Mouse (Mus musculus): ENCODE measurements around the gene Nop10.
"Not testable (repeated sequence)": the region's sequence is repeated elsewhere in the genome, so short reads cannot be mapped to it uniquely, and the experiment has no call there.

Gene Nop10

GRCm38 (mm10) chr2:112265448-112266241, 3.9 kb downstream of the Nop10 start, which contains the start of gene Slc12a6:
Gene Slc12a6 (plus strand): TSS chr2:112265825.
- peak; percentile 91 to 94 for DNase-seq

GRCm38 (mm10) chr2:112266242-112266592, 4.5 kb downstream of the Nop10 start, which contains the start of gene Gm21985:
Gene Gm21985 (plus strand): TSS chr2:112266314.
- DNase-seq, result peak; percentile 55 to 64

GRCm38 (mm10) chr2:112266780-112267179, 5.1 kb downstream of the Nop10 start:
- DNase-seq, result peak in 1 of 2 experiments; percentile 29

GRCm38 (mm10) chr2:112267547-112268269, 6.0 kb downstream of the Nop10 start:
- no peak for DNase-seq

GRCm38 (mm10) chr2:112270011-112270410, 8.3 kb downstream of the Nop10 start:
- DNase-seq, result no peak

GRCm38 (mm10) chr2:112272909-112273308, 11.2 kb downstream of the Nop10 start:
- no peak for DNase-seq

GRCm38 (mm10) chr2:112273474-112273873, 11.7 kb downstream of the Nop10 start:
- DNase-seq, result no peak

GRCm38 (mm10) chr2:112276870-112277269, 15.1 kb downstream of the Nop10 start:
- DNase-seq, result no peak

GRCm38 (mm10) chr2:112282846-112283245, 21.1 kb downstream of the Nop10 start:
- no peak for DNase-seq

GRCm38 (mm10) chr2:112284363-112285030, 22.8 kb downstream of the Nop10 start:
- DNase-seq, result no peak

- DNase-seq, result no peak
Measured at GRCm38 (mm10) chr2:112285031-112285390, 23.3 kb downstream of the Nop10 start.

GRCm38 (mm10) chr2:112286062-112286461, 24.3 kb downstream of the Nop10 start:
- not testable (repeated sequence) for DNase-seq

GRCm38 (mm10) chr2:112287059-112287458, 25.3 kb downstream of the Nop10 start:
- no peak for DNase-seq

- no peak for DNase-seq
Measured at GRCm38 (mm10) chr2:112289507-112289906, 27.8 kb downstream of the Nop10 start.

- DNase-seq, result no peak
Measured at GRCm38 (mm10) chr2:112292823-112293222, 31.1 kb downstream of the Nop10 start.

- no peak for DNase-seq
Measured at GRCm38 (mm10) chr2:112296211-112296610, 34.5 kb downstream of the Nop10 start.

- DNase-seq, result no peak
Measured at GRCm38 (mm10) chr2:112298221-112298620, 36.5 kb downstream of the Nop10 start.

- DNase-seq, result no peak
Measured at GRCm38 (mm10) chr2:112308671-112309070, 46.9 kb downstream of the Nop10 start.

- no peak for DNase-seq
Measured at GRCm38 (mm10) chr2:112309161-112309600, 47.5 kb downstream of the Nop10 start.
